Mouse (Mus musculus): ENCODE measurements around the gene Pianp.

- TF ChIP-seq CTCF (IDR thresholded peaks at IDR 0.05; ENCODE audit: insufficient read depth, low read depth, low read length) (no peak), POLR2A (IDR thresholded peaks at IDR 0.05; ENCODE audit: insufficient read depth, low read depth, low read length) (no peak)
These were observed 43.7 kb downstream of the Pianp start for GRCm38 (mm10) chr6:125040221-125040620.
